Mouse (Mus musculus) T-helper 1 cell (primary cell): ENCODE data around the gene Fam102a.

Experiments
- in situ Hi-C: fragments of 300-600 bp; cut with MboI, MseI; formaldehyde crosslinking; loops from one replicate; pipeline ENCODE4 v1.15.1; 2025; ENCODE audit warnings: high pct_unique_total_duplicates

Gene Fam102a

GRCm38 (mm10) chr2:32512592-32512991 lies 22.5 kb upstream of the Fam102a start:
- in situ Hi-C loops = no loop called here

- in situ Hi-C loops = no loop called here
Observed at GRCm38 (mm10) chr2:32514335-32514734, 20.8 kb upstream of the Fam102a start.

DNA sequence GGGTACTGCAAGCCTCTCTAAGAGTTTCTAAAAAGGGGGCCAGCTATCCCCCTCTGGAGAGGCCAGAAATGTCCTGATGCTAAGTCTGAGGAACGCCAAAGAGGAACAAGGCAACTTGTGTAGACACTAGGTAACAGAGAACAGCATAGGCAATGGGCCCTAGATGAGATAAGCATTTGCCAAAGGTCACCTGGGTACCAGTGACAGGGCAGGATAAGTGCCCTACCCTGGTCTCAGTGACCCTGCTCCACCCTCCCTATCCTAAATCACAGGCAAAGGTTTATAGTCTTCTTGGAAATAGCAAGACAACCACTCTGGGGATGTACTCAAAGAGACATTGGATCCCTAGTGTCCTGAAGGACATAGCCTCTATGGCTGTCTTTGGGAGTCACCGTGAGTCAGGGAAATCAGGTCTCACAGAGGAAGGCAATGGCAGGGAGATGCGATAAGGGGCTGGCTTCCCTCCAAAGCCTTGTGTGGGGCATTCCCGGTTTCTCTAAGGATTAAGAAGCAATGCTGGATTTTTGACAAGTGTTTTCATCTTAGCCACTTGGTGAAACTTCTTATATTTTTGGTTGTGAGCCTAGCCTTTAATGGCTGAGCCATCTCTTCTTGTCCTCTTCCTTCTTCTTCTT lies 17.8 kb upstream of the Fam102a start:
- in situ Hi-C loops = no loop called here

- in situ Hi-C loops = no loop called here
Observed at GRCm38 (mm10) chr2:32520034-32520990, 14.8 kb upstream of the Fam102a start.

DNA sequence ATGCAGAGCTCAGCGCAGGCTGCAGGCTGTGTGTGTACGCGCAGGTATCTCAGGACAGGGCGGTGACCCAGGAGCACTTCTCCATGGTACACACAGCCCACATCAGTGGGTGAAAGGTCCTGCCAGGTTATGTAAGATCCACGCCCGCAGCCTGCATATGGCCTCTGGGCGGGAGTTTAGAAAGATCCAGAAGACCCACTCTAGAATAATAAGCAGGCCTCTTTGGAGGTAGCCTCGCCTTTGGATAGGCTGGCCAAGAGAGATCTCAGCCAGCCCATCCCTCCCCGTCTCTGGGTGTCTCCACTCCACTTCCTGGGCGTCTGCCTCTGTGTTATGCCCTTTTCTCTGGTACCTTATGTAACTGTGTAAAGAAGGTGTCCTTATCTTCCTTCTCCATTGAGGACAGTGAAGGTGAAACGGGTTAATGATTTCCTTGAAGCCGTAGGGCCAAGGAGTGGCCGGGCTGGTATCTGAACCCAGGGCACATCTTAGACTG lies 10.5 kb upstream of the Fam102a start:
- in situ Hi-C loops = no loop called here

DNA sequence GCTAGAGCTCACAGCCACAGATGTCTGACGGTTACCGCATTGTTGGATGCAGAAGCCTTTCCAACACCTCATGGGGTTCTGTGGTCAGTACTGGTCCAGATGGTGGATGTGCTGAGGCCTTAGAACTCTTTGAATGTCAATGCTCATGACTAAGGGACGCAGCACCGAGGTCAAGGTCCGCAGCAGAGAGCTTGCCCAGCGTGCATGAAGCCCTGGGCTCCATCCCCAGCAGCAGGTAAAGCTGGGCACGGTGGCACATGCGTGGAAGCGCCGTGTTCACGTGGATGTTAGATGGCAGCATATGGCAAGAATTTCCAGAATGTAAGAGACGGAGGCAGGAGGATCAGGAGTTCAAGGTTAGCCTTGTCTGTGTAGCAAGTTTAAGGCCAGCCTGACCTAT lies 9.3 kb upstream of the Fam102a start:
- in situ Hi-C loops = no loop called here

DNA sequence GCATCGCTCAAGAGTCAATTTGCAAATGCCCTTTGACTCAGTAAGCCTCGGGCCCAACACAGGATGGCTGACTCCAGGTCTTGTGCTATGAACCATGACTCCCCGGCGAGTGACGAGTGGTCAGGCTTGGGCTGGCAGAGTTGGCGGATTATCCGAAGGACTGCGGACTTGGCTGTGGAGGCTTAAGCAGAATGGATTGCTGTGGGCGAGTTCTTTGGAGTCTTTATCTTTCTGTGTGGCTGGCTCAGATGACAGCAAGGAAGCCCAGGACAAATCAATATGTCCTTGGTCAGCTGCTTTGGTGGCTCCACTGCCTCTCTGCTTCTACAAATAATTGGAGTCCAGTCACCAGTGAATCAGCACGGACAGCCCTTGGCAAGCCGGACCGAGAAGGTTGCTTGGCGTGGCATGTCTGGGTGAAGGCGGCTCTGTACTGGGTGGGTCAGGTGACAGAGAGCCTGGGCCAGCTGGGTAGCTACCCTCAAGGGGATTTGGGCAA lies 7.6 kb upstream of the Fam102a start:
- in situ Hi-C loops = no loop called here

DNA sequence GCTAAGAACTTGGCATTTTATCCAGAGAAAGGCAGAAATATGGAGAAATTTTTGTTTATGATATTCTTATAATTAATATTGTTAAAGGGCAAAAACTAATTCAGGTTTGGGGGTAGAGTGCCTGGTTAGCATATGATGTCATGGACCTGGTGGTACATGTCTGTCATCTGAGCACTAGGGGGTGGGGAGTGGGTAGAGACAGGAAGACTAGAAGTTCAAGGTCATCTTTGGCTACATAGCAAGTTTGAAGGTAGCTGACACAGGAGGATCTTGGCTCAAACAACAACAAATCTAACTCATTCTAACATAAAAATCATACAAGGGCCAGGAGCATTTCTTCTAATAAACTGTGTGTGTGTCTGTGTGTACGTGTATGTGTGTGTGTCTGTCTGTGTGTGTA lies 6.8 kb upstream of the Fam102a start:
- in situ Hi-C loops = no loop called here

DNA sequence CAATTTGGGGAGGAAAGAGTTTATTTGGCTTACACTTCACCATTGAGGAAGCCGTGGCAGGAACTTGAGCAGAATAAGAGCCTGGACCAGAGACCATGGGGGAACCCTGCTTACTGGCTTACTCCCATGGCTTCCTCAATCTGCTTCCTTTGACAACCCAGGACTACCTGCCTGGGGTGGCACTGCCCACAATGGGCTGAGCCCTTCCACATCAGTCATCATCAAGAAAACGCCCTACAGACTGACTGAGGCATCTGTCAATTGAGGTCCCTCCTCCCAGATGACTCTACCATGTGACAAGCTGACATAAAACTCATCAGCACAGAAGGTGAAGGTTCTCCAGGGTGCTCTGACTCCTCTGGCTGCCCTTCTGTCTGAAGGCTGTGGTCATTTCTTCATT lies 4.7 kb upstream of the Fam102a start:
- in situ Hi-C loops = loop anchor here (5.0 kb wide), 1 partner anchor 38 kb away; no protein-coding TSS in a partner anchor

DNA sequence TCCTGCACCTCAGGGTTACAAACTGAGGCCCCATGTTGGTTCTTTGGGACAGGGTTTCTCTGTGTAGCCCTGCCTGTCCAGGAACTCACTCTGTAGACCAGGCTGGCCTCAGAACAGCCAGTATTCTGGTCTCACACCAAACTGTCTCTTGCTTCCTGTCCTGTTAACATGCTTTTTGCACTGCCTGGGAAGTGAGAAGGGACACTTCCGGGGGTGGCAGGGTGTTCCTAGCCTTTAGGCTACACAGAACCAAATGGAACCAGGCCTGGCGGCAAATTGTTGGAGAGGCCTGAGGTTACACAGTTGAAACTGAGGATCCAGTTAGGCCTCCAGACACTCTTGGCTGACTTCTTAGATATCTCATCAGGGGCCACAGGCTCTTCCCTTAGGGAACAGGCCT lies 2.0 kb upstream of the Fam102a start:
- in situ Hi-C loops = loop anchor here (5.0 kb wide), 1 partner anchor 41 kb away; no protein-coding TSS in a partner anchor

GRCm38 (mm10) chr2:32534061-32534732 lies 935 bp upstream of the Fam102a start:
- in situ Hi-C loops = loop anchor here (5.0 kb wide), 1 partner anchor 42 kb away; no protein-coding TSS in a partner anchor

DNA sequence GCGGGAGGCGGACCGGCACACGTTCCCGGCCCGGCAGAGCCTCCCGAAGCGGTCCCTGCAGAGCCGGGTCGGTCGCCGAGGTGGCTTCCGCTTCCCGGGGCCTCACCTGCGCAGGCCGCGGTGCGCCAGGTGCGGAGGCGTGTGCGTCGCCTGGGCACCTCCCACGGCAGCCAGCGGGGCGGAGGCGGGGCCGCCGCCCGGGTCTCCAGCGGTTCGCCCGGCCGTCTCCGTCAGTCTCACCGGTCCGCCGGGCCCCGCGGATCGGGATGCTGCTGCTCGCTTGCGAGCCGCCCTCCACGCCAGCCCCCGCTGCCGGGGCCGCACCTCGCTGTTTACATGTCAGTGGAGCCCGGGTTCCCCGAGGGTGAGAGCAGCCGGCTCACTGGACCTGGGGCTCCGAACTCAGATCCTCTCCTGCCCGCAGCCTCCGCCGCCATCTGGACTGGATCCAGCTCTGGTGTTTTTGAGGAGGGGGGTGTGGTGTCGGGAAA lies 414 bp downstream of the Fam102a start:
- in situ Hi-C loops = no loop called here

DNA sequence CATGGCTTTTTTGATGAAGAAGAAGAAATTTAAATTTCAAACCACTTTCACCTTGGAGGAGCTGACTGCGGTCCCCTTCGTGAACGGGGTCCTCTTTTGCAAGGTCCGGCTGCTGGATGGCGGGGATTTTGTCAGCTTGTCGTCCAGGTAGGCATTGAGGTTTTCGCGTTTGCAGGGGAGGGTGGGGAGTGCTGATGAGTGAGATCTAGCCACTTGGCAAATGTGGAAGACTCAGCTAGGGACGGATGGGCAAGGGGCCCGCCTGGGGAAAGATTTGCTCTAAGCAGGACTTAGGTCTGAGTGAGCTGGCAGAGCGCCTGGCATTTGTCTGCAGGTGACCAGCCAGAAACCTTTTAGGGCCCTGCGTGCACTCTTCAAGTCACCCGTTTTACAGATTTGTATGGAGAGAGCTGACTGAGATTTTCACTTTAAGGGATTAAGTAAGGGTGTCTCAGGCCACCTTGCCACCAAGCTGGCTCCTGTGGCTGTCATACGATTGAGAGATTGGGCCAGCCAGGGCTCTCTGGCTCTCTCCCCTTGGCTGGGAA lies 1.0 kb downstream of the Fam102a start:
- in situ Hi-C loops = no loop called here

GRCm38 (mm10) chr2:32536634-32537359 lies 1.7 kb downstream of the Fam102a start:
- in situ Hi-C loops = no loop called here

GRCm38 (mm10) chr2:32537360-32537905 lies 2.3 kb downstream of the Fam102a start:
- in situ Hi-C loops = no loop called here

DNA sequence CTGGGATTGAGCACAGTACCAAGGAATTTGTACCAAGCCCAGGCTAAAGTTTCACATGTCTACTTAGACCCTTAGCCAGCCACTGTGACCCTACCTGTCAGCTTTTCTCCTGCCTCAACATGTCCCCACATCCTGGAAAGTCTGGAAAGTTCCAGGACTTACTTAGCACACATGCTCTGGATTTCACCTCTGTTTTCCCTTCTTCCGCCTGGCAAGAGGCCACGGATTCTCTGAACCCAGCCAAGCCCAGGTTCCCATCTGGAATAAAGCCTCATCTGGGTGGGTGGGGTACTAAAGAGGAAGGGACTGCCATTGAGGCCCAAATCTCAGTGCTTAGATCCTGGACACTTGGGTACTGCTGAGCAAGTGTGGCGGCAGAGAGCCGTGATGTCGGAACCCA lies 2.8 kb downstream of the Fam102a start:
- in situ Hi-C loops = no loop called here

DNA sequence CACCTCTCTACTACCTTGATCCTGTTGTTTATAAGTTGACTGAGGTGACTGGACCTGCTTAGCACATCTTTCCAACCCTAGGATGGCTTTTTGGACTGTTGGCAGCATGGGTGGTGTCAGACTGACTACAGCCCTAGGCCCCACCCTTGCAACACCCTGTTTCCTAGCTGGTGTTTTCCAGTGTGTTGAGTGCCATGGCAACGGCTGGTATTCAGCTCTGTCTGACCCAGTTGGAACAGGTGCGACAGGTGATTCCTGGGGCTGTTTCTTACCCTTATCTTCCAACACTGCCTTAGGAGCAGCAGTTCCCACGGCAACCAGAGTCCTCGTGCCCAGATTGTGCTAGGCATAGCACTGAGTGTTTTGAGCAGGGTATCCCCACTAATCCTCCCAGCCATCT lies 3.3 kb downstream of the Fam102a start:
- in situ Hi-C loops = no loop called here

DNA sequence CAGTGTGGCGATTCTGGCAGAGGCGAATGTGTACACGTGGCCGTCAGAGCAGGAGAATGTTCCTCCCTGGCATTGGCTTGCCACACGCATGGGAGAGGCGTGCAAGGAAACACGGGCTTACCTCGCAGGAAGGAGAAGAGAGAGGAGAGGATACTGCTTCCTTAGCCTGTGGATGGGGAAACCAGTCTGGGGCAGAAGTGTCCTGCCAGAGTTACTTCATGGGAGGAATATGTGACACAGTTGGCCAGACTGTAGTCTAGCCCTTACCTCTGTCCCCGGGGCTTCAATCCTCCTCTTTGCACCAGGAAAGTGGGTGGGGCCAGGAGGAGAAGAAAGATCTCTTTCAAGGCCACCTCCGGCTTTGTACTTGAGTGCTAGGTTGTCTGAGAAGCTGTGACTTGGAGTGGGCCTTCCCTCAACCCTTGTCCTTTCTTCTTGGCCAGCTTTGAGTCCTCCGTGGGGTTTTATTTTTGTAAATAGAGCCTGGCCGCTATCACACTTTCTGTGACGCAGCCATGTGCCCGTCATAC lies 4.4 kb downstream of the Fam102a start:
- in situ Hi-C loops = no loop called here

- in situ Hi-C loops = no loop called here
Observed at GRCm38 (mm10) chr2:32541333-32541908, 6.3 kb downstream of the Fam102a start.
